Mouse (Mus musculus) spleen, postnatal 14 days (tissue): ENCODE data around the gene Cep78.

Source experiments
- DNase-seq, 2 experiments: peaks; one replicate each; pipeline ENCODE4 v3.0.0; 2021 to 2022; ENCODE audit warnings: low spot score in 2 of 2

Gene Cep78

GRCm38 (mm10) chr19:15908016-15908415 is 76.8 kb downstream of the Cep78 start:
- no peak for DNase-seq
